Mouse (Mus musculus) MEL (cell line): Measurements from ENCODE around the gene Rap1b.

Experiments
- CTCF ChIP-seq, 3 experiments: IDR thresholded peaks in 2 of 3; conservative IDR thresholded peaks in 1 of 3; 2 replicates each; pipeline ENCODE4 v1.5.1; 2011 to 2012; ENCODE audit warnings: low read length in 3 of 3, low read depth in 2 of 3, mild to moderate bottlenecking in 2 of 3, improper control_type of control experiment in 1 of 3, inconsistent platforms in 1 of 3, mixed read lengths in 1 of 3, moderate library complexity in 1 of 3; ENCODE audit not compliant: control insufficient read depth in 1 of 3, insufficient read depth in 1 of 3, poor library complexity in 1 of 3, severe bottlenecking in 1 of 3
- ELF1 ChIP-seq: IDR thresholded peaks from 2 replicates; pipeline ENCODE4 v1.6.1; 2014; ENCODE audit warnings: low read depth, mild to moderate bottlenecking, inconsistent platforms, low read length, improper control_type of control experiment, moderate library complexity
- GABPA ChIP-seq: IDR thresholded peaks from 2 replicates; pipeline ENCODE4 v1.6.1; 2012; ENCODE audit warnings: low read depth, mild to moderate bottlenecking, inconsistent platforms, low read length, improper control_type of control experiment, moderate library complexity
- GATA1 ChIP-seq: IDR thresholded peaks from 2 replicates; pipeline ENCODE4 v1.6.1; 2011; ENCODE audit warnings: low read depth, low read length, improper control_type of control experiment
- HCFC1 ChIP-seq: IDR thresholded peaks from 2 replicates; pipeline ENCODE4 v1.6.1; 2012; ENCODE audit warnings: low read depth, mild to moderate bottlenecking, inconsistent platforms, low read length, improper control_type of control experiment, moderate library complexity
- KAT2A ChIP-seq: conservative IDR thresholded peaks from 2 replicates; pipeline ENCODE4 v1.6.1; 2012; ENCODE audit warnings: low read depth, low read length, improper control_type of control experiment, inconsistent platforms
- MAX ChIP-seq: IDR thresholded peaks from 2 replicates; pipeline ENCODE4 v1.6.1; 2011; ENCODE audit warnings: low read length, improper control_type of control experiment
- MYB ChIP-seq: IDR thresholded peaks from 2 replicates; pipeline ENCODE4 v1.6.1; 2011; ENCODE audit warnings: mild to moderate bottlenecking, low read depth, low read length, improper control_type of control experiment
- NELFE ChIP-seq: IDR thresholded peaks from 2 replicates; pipeline ENCODE4 v1.6.1; 2011; ENCODE audit warnings: low read depth, low read length, improper control_type of control experiment
- POLR2A ChIP-seq, 2 experiments: IDR thresholded peaks; 2 replicates each; pipeline ENCODE4 v1.6.1; 2011 to 2012; ENCODE audit warnings: low read length in 2 of 2, mild to moderate bottlenecking in 2 of 2, control low read depth in 1 of 2, improper control_type of control experiment in 1 of 2, low read depth in 1 of 2, moderate library complexity in 1 of 2; ENCODE audit not compliant: control insufficient read depth in 1 of 2, insufficient read depth in 1 of 2, poor library complexity in 1 of 2
- POLR2AphosphoS2 ChIP-seq: IDR thresholded peaks from 2 replicates; pipeline ENCODE4 v1.6.1; 2011; ENCODE audit warnings: low read length, improper control_type of control experiment
- TBP ChIP-seq: IDR thresholded peaks from 2 replicates; pipeline ENCODE4 v1.8.0; 2011; ENCODE audit warnings: low read depth, low read length, improper control_type of control experiment
- TCF12 ChIP-seq: IDR thresholded peaks from 2 replicates; pipeline ENCODE4 v1.6.1; 2014; ENCODE audit warnings: low read depth, mild to moderate bottlenecking, inconsistent platforms, low read length, improper control_type of control experiment, moderate library complexity
- ZC3H11A ChIP-seq: IDR thresholded peaks from 2 replicates; pipeline ENCODE4 v1.6.1; 2012; ENCODE audit warnings: low read depth, mild to moderate bottlenecking, inconsistent platforms, low read length, improper control_type of control experiment

DNA sequence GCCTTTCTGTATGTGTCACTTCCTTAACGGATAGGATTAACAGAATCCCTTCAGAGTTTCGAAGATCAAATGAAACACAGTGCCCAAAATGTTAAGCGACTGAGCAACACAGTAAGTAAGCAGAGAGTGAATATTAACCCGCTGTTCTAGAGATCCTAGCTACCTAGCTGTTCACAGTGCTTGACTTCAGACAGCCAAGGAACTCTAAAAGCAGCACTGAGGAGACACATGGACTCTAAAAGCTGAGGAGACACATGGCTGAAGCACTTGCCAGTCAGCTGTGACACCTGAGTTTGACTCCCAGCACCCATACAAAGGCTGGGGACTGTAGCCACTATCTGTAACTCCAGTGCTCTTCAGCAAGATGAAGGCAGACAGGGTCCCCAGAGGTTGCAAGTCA, 16.8 kb downstream of the Rap1b start:
- TF ChIP-seq MAX = 0 out of 2 replicates have a peak, but pooled peaks have one; percentile 16
- TF ChIP-seq GATA1 = no peak
- TF ChIP-seq TCF12 = no peak
- no peak for TF ChIP-seq POLR2AphosphoS2
- no peak for TF ChIP-seq HCFC1
- no peak for TF ChIP-seq POLR2A (IDR thresholded peaks at IDR 0.05; ENCODE audit: control insufficient read depth in 1 of 2, insufficient read depth in 1 of 2, low read depth in 1 of 2, low read length in 2 of 2, poor library complexity in 1 of 2)
- TF ChIP-seq ELF1 = no peak
- TF ChIP-seq GABPA = no peak
- no peak for TF ChIP-seq CTCF (IDR thresholded peaks at IDR 0.05 in 2 of 3, conservative IDR thresholded peaks at IDR 0.05 in 1 of 3; ENCODE audit: control insufficient read depth in 1 of 3, insufficient read depth in 1 of 3, low read depth in 2 of 3, low read length in 3 of 3, poor library complexity in 1 of 3, severe bottlenecking in 1 of 3)
- no peak for TF ChIP-seq MYB
- no peak for TF ChIP-seq TBP
- TF ChIP-seq KAT2A = no peak
- TF ChIP-seq NELFE = no peak
- TF ChIP-seq ZC3H11A = no peak
